Mouse (Mus musculus): ENCODE results near the gene Atp5g2. TPM values are rescaled to one million over a fixed set of nuclear protein-coding genes. Genes with fewer than 3 reads are reported as not detected.
"Not testable (repeated sequence)": the region's sequence is repeated elsewhere in the genome, so short reads cannot be mapped to it uniquely, and the experiment has no call there.

The Atp5g2 gene
- polyA plus RNA-seq, 1 experiment from 2014 or later = 61.4 TPM

DNA sequence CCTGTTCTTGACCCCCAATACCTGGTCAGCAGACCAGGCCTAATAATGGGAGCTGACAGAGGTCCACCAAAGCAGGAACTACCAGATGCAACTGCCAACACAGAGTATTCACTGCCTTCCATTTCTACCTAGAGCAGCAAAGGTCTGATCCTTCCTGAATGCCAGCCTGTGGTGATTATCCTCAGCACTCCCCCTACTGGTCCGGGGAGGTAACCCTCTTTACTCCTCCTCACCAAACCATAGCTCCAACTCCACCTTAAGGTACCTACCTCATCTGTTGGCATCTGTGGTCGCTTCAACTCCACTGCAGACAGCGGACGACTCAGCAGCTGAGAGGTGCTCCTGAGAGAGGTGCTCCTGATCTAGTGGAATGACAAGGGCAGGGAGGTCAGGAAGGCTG lies 6.7 kb downstream of the Atp5g2 start:
- Histone ChIP-seq H3K4me3 (replicated peaks) (no peak overlapping the region), H3K27ac (no peak overlapping the region), H3K4me2 (no peak overlapping the region), H3K36me3 (peaks cover 72% of the 10 kb centered on the region), H3K4me1 (replicated peaks) (peaks cover 9% of the 10 kb centered on the region), H3K9me3 (no peaks in the 10 kb centered on the region), H3K9ac (replicated peaks) (no peak overlapping the region), H3K27me3 (no peaks in the 10 kb centered on the region)
- WGBS = 52% methylated on average over 4 of the region's 4 CpGs
- ATAC-seq (ENCODE audit: insufficient number of reproducible peaks, insufficient read depth, low FRiP score, low TSS enrichment, low read depth) = no peak

- Histone ChIP-seq H3K36me3 (peaks cover 83% of the 10 kb centered on the region), H3K9ac (replicated peaks) (no peak overlapping the region), H3K9me3 (no peaks in the 10 kb centered on the region), H3K4me2 (no peak overlapping the region), H3K27ac (no peak overlapping the region), H3K4me3 (replicated peaks) (no peak overlapping the region), H3K4me1 (replicated peaks) (peaks cover 3% of the 10 kb centered on the region; the same call in 1 of the 2 replicates), H3K27me3 (no peaks in the 10 kb centered on the region)
- ATAC-seq (ENCODE audit: insufficient number of reproducible peaks, insufficient read depth, low FRiP score, low TSS enrichment, low read depth) = no peak
- 87% methylated on average over 8 of the region's 8 CpGs for WGBS
Observed at GRCm38 (mm10) chr15:102663825-102664224, 8.3 kb downstream of the Atp5g2 start.

DNA sequence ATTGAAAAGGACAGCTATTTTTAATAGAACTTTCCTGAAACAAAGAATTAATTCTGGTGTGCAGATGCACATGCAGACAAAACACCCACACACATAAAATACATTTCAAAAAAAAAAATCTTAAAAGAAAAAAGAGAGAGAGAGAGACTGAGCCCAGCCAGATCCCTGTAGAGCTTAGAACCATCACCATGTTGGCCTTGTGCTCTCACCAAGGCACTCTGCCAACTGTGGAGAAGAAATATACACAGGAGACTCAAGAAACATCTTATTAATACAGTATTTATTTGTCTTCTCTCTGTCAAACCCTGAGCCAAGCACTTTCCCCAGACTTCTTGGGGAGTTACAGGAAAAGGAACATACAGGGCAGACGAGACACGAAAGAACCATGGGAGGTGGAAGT lies 9.6 kb downstream of the Atp5g2 start:
- H3K4me1 ChIP-seq (replicated peaks); H3K9ac ChIP-seq (replicated peaks); ATAC-seq (ENCODE audit: insufficient number of reproducible peaks, insufficient read depth, low FRiP score, low TSS enrichment, low read depth); H3K27ac ChIP-seq; H3K4me2 ChIP-seq; H3K9me3 ChIP-seq; H3K4me3 ChIP-seq (replicated peaks); H3K27me3 ChIP-seq: not testable (repeated sequence)
- WGBS = no CpG with 5 or more reads among the region's 2 CpGs
- H3K36me3 ChIP-seq = peaks cover 77% of the 10 kb centered on the region

GRCm38 (mm10) chr15:102657926-102658381 lies 14.2 kb downstream of the Atp5g2 start:
- Histone ChIP-seq H3K36me3 (peaks cover 32% of the 10 kb centered on the region), H3K4me1 (replicated peaks) (peaks cover 12% of the 10 kb centered on the region), H3K9me3 (no peaks in the 10 kb centered on the region), H3K4me3 (replicated peaks) (no peak overlapping the region), H3K27me3 (no peaks in the 10 kb centered on the region), H3K9ac (replicated peaks) (no peak overlapping the region), H3K4me2 (no peak overlapping the region; the same call in 1 of the 2 replicates), H3K27ac (peak overlapping the region; percentile 90)
- ATAC-seq (ENCODE audit: insufficient number of reproducible peaks, insufficient read depth, low FRiP score, low TSS enrichment, low read depth) = peak; percentile 42; the same call in 1 of the 2 replicates
- 57% methylated on average over 3 of the region's 3 CpGs for WGBS

DNA sequence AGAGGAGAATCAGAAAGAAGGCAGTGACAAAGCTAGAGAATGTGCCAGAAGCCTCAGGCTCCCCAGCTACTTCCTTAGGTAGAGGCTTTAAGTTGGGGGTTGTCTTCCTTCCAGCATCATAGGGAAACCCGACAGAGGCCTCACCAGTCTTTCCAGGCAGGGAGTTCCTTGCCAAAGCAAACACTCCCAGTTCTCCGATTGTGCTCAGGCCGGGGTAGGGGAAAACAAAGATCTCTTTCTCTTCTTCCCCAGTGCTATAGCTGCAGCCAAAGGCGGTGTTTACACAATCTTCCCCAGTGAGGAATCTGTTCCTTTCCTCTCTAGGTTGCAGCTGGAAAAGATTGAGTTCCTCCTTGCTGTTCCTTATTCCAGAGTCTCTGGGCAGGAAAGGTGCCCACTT lies 15.5 kb downstream of the Atp5g2 start:
- Histone ChIP-seq H3K4me2 (peak overlapping the region; percentile 20), H3K9ac (replicated peaks) (no peak overlapping the region), H3K4me3 (replicated peaks) (no peak overlapping the region), H3K4me1 (replicated peaks) (peaks cover 12% of the 10 kb centered on the region), H3K27me3 (no peaks in the 10 kb centered on the region), H3K36me3 (peaks cover 20% of the 10 kb centered on the region), H3K27ac (peak overlapping the region; percentile 90), H3K9me3 (no peaks in the 10 kb centered on the region)
- 46% methylated on average over 4 of the region's 4 CpGs for WGBS
- 0 out of 2 replicates have a peak, but pooled peaks have one; percentile 63 for ATAC-seq (ENCODE audit: insufficient number of reproducible peaks, insufficient read depth, low FRiP score, low TSS enrichment, low read depth)

GRCm38 (mm10) chr15:102651928-102652660 lies 20.1 kb downstream of the Atp5g2 start:
- not testable (repeated sequence) for H3K27me3 ChIP-seq; H3K36me3 ChIP-seq; H3K4me1 ChIP-seq (replicated peaks); H3K9me3 ChIP-seq; H3K4me2 ChIP-seq; H3K4me3 ChIP-seq (replicated peaks); H3K27ac ChIP-seq; ATAC-seq (ENCODE audit: insufficient number of reproducible peaks, insufficient read depth, low FRiP score, low TSS enrichment, low read depth); H3K9ac ChIP-seq (replicated peaks)
- 80% methylated on average over 9 of the region's 9 CpGs for WGBS

GRCm38 (mm10) chr15:102651107-102651506 lies 21.0 kb downstream of the Atp5g2 start:
- H3K36me3 ChIP-seq = no peaks in the 10 kb centered on the region
- no peaks in the 10 kb centered on the region for H3K4me1 ChIP-seq (replicated peaks)
- H3K27me3 ChIP-seq = no peaks in the 10 kb centered on the region
- H3K4me2 ChIP-seq = no peak overlapping the region
- H3K9me3 ChIP-seq = no peaks in the 10 kb centered on the region
- ATAC-seq (ENCODE audit: insufficient number of reproducible peaks, insufficient read depth, low FRiP score, low TSS enrichment, low read depth) = no peak
- no peak overlapping the region for H3K9ac ChIP-seq (replicated peaks)
- WGBS = 79% methylated on average over 3 of the region's 3 CpGs
- no peak overlapping the region for H3K4me3 ChIP-seq (replicated peaks)
- no peak overlapping the region for H3K27ac ChIP-seq

GRCm38 (mm10) chr15:102635817-102636216 lies 36.3 kb downstream of the Atp5g2 start:
- 87% methylated on average over 3 of the region's 3 CpGs for WGBS
- H3K9me3 ChIP-seq = no peaks in the 10 kb centered on the region

GRCm38 (mm10) chr15:102634684-102635083 lies 37.5 kb downstream of the Atp5g2 start:
- Histone ChIP-seq H3K27me3 (no peaks in the 10 kb centered on the region), H3K27ac (no peak overlapping the region), H3K9me3 (no peaks in the 10 kb centered on the region), H3K9ac (replicated peaks) (no peak overlapping the region), H3K4me1 (replicated peaks) (no peaks in the 10 kb centered on the region), H3K4me3 (replicated peaks) (no peak overlapping the region), H3K36me3 (no peaks in the 10 kb centered on the region), H3K4me2 (no peak overlapping the region)
- ATAC-seq (ENCODE audit: insufficient number of reproducible peaks, insufficient read depth, low FRiP score, low TSS enrichment, low read depth) = no peak
- 96% methylated on average over 8 of the region's 8 CpGs for whole genome bisulfite sequencing

More at GRCm38 (mm10) chr15:102635817-102636216, 36.3 kb downstream of the Atp5g2 start:
- Histone ChIP-seq H3K27me3 (no peaks in the 10 kb centered on the region), H3K4me3 (replicated peaks) (no peak overlapping the region), H3K27ac (no peak overlapping the region), H3K4me1 (replicated peaks) (no peaks in the 10 kb centered on the region), H3K4me2 (no peak overlapping the region), H3K9ac (replicated peaks) (no peak overlapping the region), H3K36me3 (no peaks in the 10 kb centered on the region)
- ATAC-seq (ENCODE audit: insufficient number of reproducible peaks, insufficient read depth, low FRiP score, low TSS enrichment, low read depth) = no peak

DNA sequence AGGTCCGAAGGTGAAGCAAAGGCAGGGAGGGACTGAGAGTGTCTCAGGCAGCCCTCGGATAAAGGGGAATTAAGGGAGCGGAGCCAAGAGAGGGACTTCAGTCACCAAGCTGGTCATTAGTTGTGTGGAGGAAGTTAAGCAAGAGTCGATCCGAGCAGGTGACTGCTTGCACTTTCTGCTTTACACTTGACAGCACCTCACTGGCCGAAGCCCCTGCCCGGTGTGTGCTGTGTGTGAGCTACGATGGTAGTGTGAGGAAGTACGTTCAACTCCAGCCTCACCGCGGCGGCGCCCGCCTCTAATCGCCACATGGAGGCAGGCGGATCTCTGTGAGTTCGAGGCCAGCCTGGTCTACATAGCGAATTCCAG lies 46.5 kb downstream of the Atp5g2 start:
- H3K27me3 ChIP-seq = no peaks in the 10 kb centered on the region
- peak overlapping the region; percentile 55 for H3K4me3 ChIP-seq (replicated peaks)
- peak overlapping the region; percentile 79 for H3K9ac ChIP-seq (replicated peaks)
- peak overlapping the region; percentile 81 for H3K4me2 ChIP-seq
- peaks cover 15% of the 10 kb centered on the region for H3K4me1 ChIP-seq (replicated peaks)
- peak overlapping the region; percentile 98 for H3K27ac ChIP-seq
- WGBS = 1% methylated on average over 18 of the region's 18 CpGs
- no peaks in the 10 kb centered on the region for H3K9me3 ChIP-seq
- H3K36me3 ChIP-seq = 0 out of 2 replicates have a peak, but pooled peaks cover 4% of the 10 kb centered on the region
- ATAC-seq (ENCODE audit: insufficient number of reproducible peaks, insufficient read depth, low FRiP score, low TSS enrichment, low read depth) = no peak; the same call in 1 of the 2 replicates

- ATAC-seq (ENCODE audit: insufficient number of reproducible peaks, insufficient read depth, low FRiP score, low TSS enrichment, low read depth) = peak; percentile 99
- Histone ChIP-seq H3K4me2 (peak within 1 kb of the TSS; percentile 81), H3K9ac (replicated peaks) (peak within 1 kb of the TSS; percentile 79), H3K9me3 (no peaks in the 10 kb centered on the region), H3K27me3 (no peaks in the 10 kb centered on the region), H3K36me3 (peaks cover 7% of the 10 kb centered on the region; the same call in 1 of the 2 replicates), H3K27ac (peak within 1 kb of the TSS; percentile 98), H3K4me3 (replicated peaks) (peak within 1 kb of the TSS; percentile 55), H3K4me1 (replicated peaks) (peaks cover 15% of the 10 kb centered on the region)
- WGBS = under 1% methylated on average over 51 of the region's 51 CpGs
Observed at GRCm38 (mm10) chr15:102624970-102625686, 47.0 kb downstream of the Atp5g2 start, which contains the start of the genes Gm28047 and Atf7. Gene Gm28047 (minus strand): TSS chr15:102625067. Gene Atf7 (minus strand): TSS chr15:102625464.
